Mouse (Mus musculus) stomach, postnatal 0 days (tissue): ENCODE data around the gene Tab1. TPM values are rescaled to one million over a fixed set of nuclear protein-coding genes. Genes with fewer than 3 reads are reported as not detected.

Experiments
- ATAC-seq: fragments of 200-750 bp; cut with Nextera tagmentation; 2 replicates; pipeline ENCODE4 v1.8.0; 2017; ENCODE audit not compliant: low FRiP score, low TSS enrichment
- DNase-seq: peaks from one replicate; pipeline ENCODE4 v3.0.0-alpha.2; 2016; ENCODE audit warnings: low spot score
- H3K27ac ChIP-seq: fragments of 300-500 bp; sonication (generic); replicated peaks from 2 replicates; pipeline ENCODE4 v1.5.1; 2014; ENCODE audit warnings: mild to moderate bottlenecking, control low read depth
- H3K27me3 ChIP-seq: fragments of 300-500 bp; sonication (generic); 2 replicates; pipeline ENCODE4 v1.6.1; 2014; ENCODE audit warnings: low read length; ENCODE audit not compliant: control insufficient read depth, insufficient read depth
- H3K36me3 ChIP-seq: fragments of 300-500 bp; sonication (generic); 2 replicates; pipeline ENCODE4 v1.6.1; 2014; ENCODE audit warnings: low read length, mixed read lengths; ENCODE audit not compliant: control insufficient read depth, insufficient read depth
- H3K4me1 ChIP-seq: fragments of 300-500 bp; sonication (generic); replicated peaks from 2 replicates; pipeline ENCODE4 v1.6.1; 2014; ENCODE audit warnings: antibody characterized with exemption; ENCODE audit not compliant: control insufficient read depth, insufficient read depth
- H3K4me2 ChIP-seq: fragments of 300-500 bp; sonication (generic); replicated peaks from 2 replicates; pipeline ENCODE4 v1.6.1; 2014; ENCODE audit warnings: low read depth, mild to moderate bottlenecking, control low read depth, moderate library complexity
- H3K4me3 ChIP-seq: fragments of 300-500 bp; sonication (generic); 2 replicates; pipeline ENCODE4 v1.5.1; 2014; ENCODE audit warnings: low read depth, low read length, control low read depth
- H3K9ac ChIP-seq: fragments of 300-500 bp; sonication (generic); 2 replicates; pipeline ENCODE4 v1.6.1; 2014; ENCODE audit warnings: mild to moderate bottlenecking, low read length, control low read depth, mixed read lengths
- H3K9me3 ChIP-seq: fragments of 300-500 bp; sonication (generic); 2 replicates; pipeline ENCODE4 v1.6.1; 2016; ENCODE audit warnings: low read length; ENCODE audit not compliant: control insufficient read depth
- CTCF ChIP-seq: IDR thresholded peaks from 2 replicates; pipeline ENCODE4 v1.5.1; 2016; ENCODE audit warnings: antibody characterized with exemption, low read depth, mild to moderate bottlenecking, moderate library complexity
- EP300 ChIP-seq: optimal IDR thresholded peaks from 2 replicates; pipeline ENCODE3; 2016; ENCODE audit warnings: antibody characterized with exemption
- WGBS: fragments of 180-500 bp; shearing (Covaris S2); extraction: QIAGEN DNeasy Blood & Tissue Kit; methylation state at CpG from one replicate; pipeline ENCODE4 v1.1.7; 2014; 5-methylcytosine and 5-hydroxymethylcytosine counted together
- polyA plus RNA-seq: library from polyadenylated mRNA; unstranded; fragments of >200 nt; fragmentation: Nextera tagmentation; extraction: Ambion mirVana; gene quantifications from 2 replicates; pipeline ENCODE4 v1.2.1, GENCODE M21; 2015

Tab1 gene
- polyA plus RNA-seq, 1 experiment from 2014 or later = 16.3 TPM

DNA sequence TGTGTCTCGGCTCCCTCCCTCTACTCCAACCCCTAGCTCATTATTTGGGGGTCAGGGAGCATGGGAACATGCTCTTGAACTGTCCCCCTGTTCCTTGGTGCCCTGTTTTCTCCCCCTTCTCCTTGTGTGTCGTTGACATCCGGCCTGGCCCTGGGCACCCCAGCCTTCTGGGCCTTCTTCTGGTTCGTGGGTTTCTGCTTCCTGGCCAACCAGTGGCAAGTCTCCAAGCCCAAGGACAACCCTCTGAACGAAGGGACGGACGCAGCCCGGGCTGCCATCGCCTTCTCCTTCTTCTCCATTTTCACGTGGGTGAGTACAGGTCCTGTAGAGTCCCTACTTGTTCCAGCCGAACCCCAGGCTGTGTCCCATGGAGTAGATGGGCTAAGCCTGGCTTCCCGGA is 21.5 kb upstream of the Tab1 start:
- Histone ChIP-seq H3K36me3 (no peaks in the 10 kb centered on the region), H3K4me2 (no peak overlapping the region), H3K27ac (no peak overlapping the region), H3K9me3 (no peaks in the 10 kb centered on the region), H3K27me3 (no peaks in the 10 kb centered on the region), H3K4me1 (no peaks in the 10 kb centered on the region), H3K4me3 (no peak overlapping the region), H3K9ac (no peak overlapping the region)
- 89% methylated on average over 12 of the region's 12 CpGs for WGBS
- TF ChIP-seq EP300 (no peak), CTCF (no peak)
- DNase-seq (no peak), ATAC-seq (no peak)

DNA sequence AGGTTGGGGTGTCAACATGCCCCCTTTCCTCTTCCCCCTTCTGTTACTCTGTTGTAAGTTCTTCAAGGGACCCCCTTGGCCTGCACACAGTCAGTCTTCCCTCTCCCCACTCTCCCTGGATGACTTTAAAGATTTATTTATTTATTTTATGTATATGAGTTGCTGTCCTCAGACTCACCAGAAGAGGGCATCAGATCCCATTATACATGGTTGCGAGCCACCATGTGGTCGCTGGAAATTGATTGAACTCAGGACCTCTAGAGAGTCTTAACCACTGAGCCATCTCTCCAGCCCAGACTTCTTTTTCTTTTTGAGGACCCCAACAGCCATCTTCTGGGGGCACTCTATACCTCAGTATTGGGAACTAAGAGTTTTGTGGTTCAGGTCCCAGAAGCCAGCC is 20.4 kb upstream of the Tab1 start:
- no peak overlapping the region for H3K4me3 ChIP-seq
- ATAC-seq (no peak), DNase-seq (no peak)

DNA sequence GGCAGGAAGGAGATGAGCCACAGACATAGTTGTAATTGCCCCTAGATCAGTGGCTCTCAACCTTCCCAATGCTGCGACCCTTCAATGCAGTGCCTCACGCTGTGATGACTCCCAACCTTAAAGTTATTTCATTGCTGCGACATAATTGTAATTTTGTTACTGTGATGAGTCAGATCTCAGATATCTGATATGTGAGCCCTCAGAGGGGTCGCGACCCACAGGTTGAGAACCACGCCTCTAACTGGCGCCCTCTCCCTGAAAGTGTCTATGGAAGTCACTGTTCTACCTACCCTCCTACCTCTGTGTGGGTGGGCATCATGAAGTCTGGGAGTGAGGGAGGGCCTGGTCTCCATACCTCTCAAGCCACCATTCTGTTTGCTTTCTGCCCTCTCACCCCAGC is 18.5 kb upstream of the Tab1 start:
- Histone ChIP-seq H3K36me3 (no peaks in the 10 kb centered on the region), H3K4me2 (no peak overlapping the region), H3K9ac (no peak overlapping the region), H3K27ac (no peak overlapping the region), H3K4me3 (no peak overlapping the region), H3K9me3 (no peaks in the 10 kb centered on the region), H3K27me3 (no peaks in the 10 kb centered on the region), H3K4me1 (no peaks in the 10 kb centered on the region)
- WGBS = 82% methylated on average over 7 of the region's 7 CpGs
- no peak for DNase-seq
- ATAC-seq = no peak
- no peak for TF ChIP-seq CTCF

More for the DNA sequence above, 20.4 kb upstream of the Tab1 start:
- H3K36me3 ChIP-seq = no peaks in the 10 kb centered on the region
- no peaks in the 10 kb centered on the region for H3K4me1 ChIP-seq
- H3K9me3 ChIP-seq = no peaks in the 10 kb centered on the region
- no peak overlapping the region for H3K9ac ChIP-seq
- no peaks in the 10 kb centered on the region for H3K27me3 ChIP-seq
- WGBS = 59% methylated on average over 2 of the region's 2 CpGs
- H3K27ac ChIP-seq = no peak overlapping the region
- H3K4me2 ChIP-seq = no peak overlapping the region
- TF ChIP-seq CTCF (peak; percentile 61), EP300 (no peak)

DNA sequence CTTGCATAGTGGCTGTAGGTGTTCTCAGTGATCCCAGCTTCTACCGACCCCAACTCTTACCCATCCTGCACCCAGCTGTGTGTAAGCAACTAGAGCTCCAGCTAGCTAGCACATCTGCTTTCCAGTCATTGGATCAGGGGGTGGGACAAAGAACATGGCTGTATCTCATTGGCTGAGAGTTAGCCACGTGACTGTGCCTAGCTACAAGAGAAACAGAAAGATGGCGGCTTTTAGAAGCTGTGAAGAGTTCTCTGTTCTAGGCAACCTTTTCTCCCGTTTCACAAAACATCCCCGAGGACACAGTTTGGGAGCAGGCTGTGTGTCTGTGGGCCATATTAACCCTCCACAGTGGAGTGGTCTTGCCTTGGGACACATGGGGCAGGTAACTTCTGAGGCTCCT is 17.7 kb upstream of the Tab1 start:
- TF ChIP-seq CTCF (no peak), EP300 (no peak)
- no peak overlapping the region; the same call in 1 of the 2 replicates for H3K27ac ChIP-seq
- no peaks in the 10 kb centered on the region for H3K27me3 ChIP-seq
- no peaks in the 10 kb centered on the region for H3K4me1 ChIP-seq
- DNase-seq = no peak
- H3K9me3 ChIP-seq = no peaks in the 10 kb centered on the region
- no peak overlapping the region for H3K9ac ChIP-seq
- no peaks in the 10 kb centered on the region for H3K36me3 ChIP-seq
- H3K4me3 ChIP-seq = no peak overlapping the region
- WGBS = 69% methylated on average over 5 of the region's 5 CpGs
- ATAC-seq = no peak
- no peak overlapping the region for H3K4me2 ChIP-seq

DNA sequence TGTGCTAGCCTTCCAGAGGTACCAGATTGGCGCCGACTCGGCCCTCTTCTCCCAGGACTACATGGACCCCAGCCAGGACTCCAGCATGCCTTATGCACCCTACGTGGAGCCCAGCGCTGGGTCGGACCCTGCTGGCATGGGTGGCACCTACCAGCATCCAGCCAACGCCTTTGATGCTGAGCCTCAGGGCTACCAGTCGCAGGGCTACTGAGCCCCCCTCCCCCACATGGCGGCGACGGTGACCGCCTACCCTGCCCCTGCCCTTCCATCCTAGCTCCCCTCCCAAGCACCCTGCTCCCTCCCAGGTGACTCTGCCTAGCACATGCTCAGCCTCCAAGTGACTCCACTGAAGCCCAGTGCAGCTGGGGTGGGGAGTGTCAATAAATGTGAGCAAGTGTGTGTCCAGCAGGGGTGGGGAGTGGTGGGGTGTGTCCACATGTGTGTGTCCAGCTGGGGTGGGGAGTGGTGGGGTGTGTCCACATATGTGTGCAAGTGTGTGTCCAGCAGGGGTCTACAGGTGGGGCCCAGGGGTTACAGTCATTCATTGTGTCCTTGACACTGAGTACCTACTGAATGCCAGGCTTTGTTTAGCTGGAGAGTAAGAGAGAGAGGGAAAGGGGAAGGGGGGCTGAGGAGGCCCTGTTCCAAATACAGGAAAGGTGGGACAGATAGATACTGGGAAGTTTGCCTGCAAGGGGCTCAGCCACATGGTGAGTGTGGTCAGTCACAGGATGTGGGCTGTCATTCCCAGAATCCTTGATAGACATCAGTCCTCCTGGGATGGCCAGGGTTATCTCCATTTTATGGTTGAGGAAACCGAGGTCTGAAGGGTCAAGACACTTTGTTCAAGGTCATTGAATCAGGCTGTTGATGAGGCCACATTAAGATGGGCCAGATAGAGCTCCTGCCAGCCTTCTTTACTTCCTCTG is 16.8 kb upstream of the Tab1 start:
- DNase-seq (peak; percentile 82), ATAC-seq (peak; percentile 77)
- no peak overlapping the region for H3K4me2 ChIP-seq
- TF ChIP-seq EP300 (no peak), CTCF (no peak)
- no peaks in the 10 kb centered on the region for H3K9me3 ChIP-seq
- WGBS = 61% methylated on average over 13 of the region's 13 CpGs
- no peaks in the 10 kb centered on the region for H3K36me3 ChIP-seq
- H3K4me3 ChIP-seq = no peak overlapping the region
- no peaks in the 10 kb centered on the region for H3K4me1 ChIP-seq
- H3K27me3 ChIP-seq = no peaks in the 10 kb centered on the region
- no peak overlapping the region for H3K9ac ChIP-seq
- H3K27ac ChIP-seq = peak overlapping the region; percentile 24; the same call in 1 of the 2 replicates

DNA sequence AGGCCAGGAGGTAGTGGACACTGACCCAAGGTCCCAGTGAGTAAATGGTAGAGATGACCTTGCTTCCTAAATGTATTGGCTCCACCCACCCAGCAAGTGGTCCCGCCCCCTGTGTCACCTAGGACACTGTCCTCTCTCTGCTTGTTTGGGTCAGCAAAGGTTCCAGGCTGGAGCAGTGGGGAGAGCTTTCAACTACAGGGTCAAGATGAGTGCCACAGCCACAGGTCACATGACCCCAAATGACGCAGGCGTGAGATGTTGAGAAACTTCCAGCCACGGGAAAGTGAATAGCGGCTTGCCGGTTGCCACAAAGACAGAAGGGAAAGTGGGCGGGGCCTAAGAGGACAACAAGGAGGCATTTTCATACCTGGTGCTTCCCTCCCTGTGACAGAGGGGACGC is 15.8 kb upstream of the Tab1 start:
- Histone ChIP-seq H3K4me1 (no peaks in the 10 kb centered on the region), H3K36me3 (no peaks in the 10 kb centered on the region), H3K9me3 (no peaks in the 10 kb centered on the region), H3K27ac (no peak overlapping the region), H3K27me3 (no peaks in the 10 kb centered on the region), H3K4me3 (no peak overlapping the region), H3K4me2 (no peak overlapping the region), H3K9ac (no peak overlapping the region)
- DNase-seq = peak; percentile 48
- TF ChIP-seq CTCF (no peak), EP300 (no peak)
- WGBS = 54% methylated on average over 8 of the region's 8 CpGs
- no peak for ATAC-seq
